Mouse (Mus musculus) lung, postnatal 0 days (tissue): Measurements from ENCODE around the gene Sirt2. TPM values are rescaled to one million over a fixed set of nuclear protein-coding genes. Genes with fewer than 3 reads are reported as not detected.
A peak's percentile ranks its signal among the peaks of the same experiment; 100 is the strongest.

Experiments used
- ATAC-seq: fragments of 200-750 bp; cut with Nextera tagmentation; 2 replicates; pipeline ENCODE4 v1.8.0; 2017; ENCODE audit warnings: moderate library complexity
- DNase-seq: peaks from one replicate; pipeline ENCODE4 v3.0.0-alpha.2; 2016; ENCODE audit warnings: low spot score
- H3K27ac ChIP-seq: fragments of 300-500 bp; sonication (generic); 2 replicates; pipeline ENCODE4 v1.5.1; 2014; ENCODE audit warnings: antibody characterized with exemption, mild to moderate bottlenecking, low read length, mixed read lengths
- H3K27me3 ChIP-seq: fragments of 300-500 bp; sonication (generic); replicated peaks from 2 replicates; pipeline ENCODE4 v1.6.1; 2014; ENCODE audit warnings: low read length, mixed read lengths; ENCODE audit not compliant: insufficient read depth
- H3K36me3 ChIP-seq: fragments of 300-500 bp; sonication (generic); 2 replicates; pipeline ENCODE4 v1.6.1; 2014; ENCODE audit warnings: low read length, mixed read lengths; ENCODE audit not compliant: insufficient read depth
- H3K4me1 ChIP-seq: fragments of 300-500 bp; sonication (generic); 2 replicates; pipeline ENCODE4 v1.6.1; 2014; ENCODE audit warnings: antibody characterized with exemption, low read depth, low read length, mixed read lengths; ENCODE audit not compliant: insufficient read depth
- H3K4me2 ChIP-seq: fragments of 300-500 bp; sonication (generic); replicated peaks from 2 replicates; pipeline ENCODE4 v1.6.1; 2014; ENCODE audit warnings: low read depth, mild to moderate bottlenecking, low read length, moderate library complexity, mixed read lengths
- H3K4me3 ChIP-seq: fragments of 300-500 bp; sonication (generic); 2 replicates; pipeline ENCODE4 v1.5.1; 2014; ENCODE audit warnings: low read depth, low read length
- H3K9ac ChIP-seq: fragments of 300-500 bp; sonication (generic); replicated peaks from 2 replicates; pipeline ENCODE4 v1.6.1; 2014; ENCODE audit warnings: low read depth, mild to moderate bottlenecking
- H3K9me3 ChIP-seq: fragments of 300-500 bp; sonication (generic); 2 replicates; pipeline ENCODE4 v1.6.1; 2016; ENCODE audit warnings: low read length, mixed read lengths
- CTCF ChIP-seq: IDR thresholded peaks from 2 replicates; pipeline ENCODE4 v1.5.1; 2016; ENCODE audit warnings: antibody characterized with exemption, mild to moderate bottlenecking
- EP300 ChIP-seq: IDR thresholded peaks from 2 replicates; pipeline ENCODE4 v1.6.1; 2016; ENCODE audit warnings: antibody characterized with exemption, mild to moderate bottlenecking, control low read depth
- WGBS: fragments of 180-500 bp; shearing (Covaris S2); extraction: QIAGEN DNeasy Blood & Tissue Kit; methylation state at CpG from one replicate; pipeline ENCODE4 v1.1.7; 2014; 5-methylcytosine and 5-hydroxymethylcytosine counted together
- polyA plus RNA-seq: library from polyadenylated mRNA; unstranded; fragments of >200 nt; fragmentation: Nextera tagmentation; extraction: Ambion mirVana; gene quantifications from 2 replicates; pipeline ENCODE4 v1.2.1, GENCODE M21; 2015

Sirt2 gene
- polyA plus RNA-seq, 1 experiment from 2014 or later, result 55.4 TPM

- Histone ChIP-seq H3K36me3 (no peaks in the 10 kb centered on the region; the same call in none of the 2 replicates), H3K9me3 (no peaks in the 10 kb centered on the region), H3K9ac (no peak overlapping the region), H3K27me3 (no peaks in the 10 kb centered on the region), H3K4me1 (no peaks in the 10 kb centered on the region), H3K4me3 (no peak overlapping the region), H3K4me2 (no peak overlapping the region), H3K27ac (no peak overlapping the region)
- DNase-seq, result no peak
- TF ChIP-seq CTCF (no peak), EP300 (no peak)
- ATAC-seq, result no peak
- WGBS, result 72% methylated on average over 7 of the region's 7 CpGs
Observed at GRCm38 (mm10) chr7:28780857-28781256, 14.3 kb downstream of the Sirt2 start.

- H3K9ac ChIP-seq, result no peak overlapping the region
- no peaks in the 10 kb centered on the region; the same call in none of the 2 replicates for H3K36me3 ChIP-seq
- no peak overlapping the region for H3K27ac ChIP-seq
- H3K4me3 ChIP-seq, result no peak overlapping the region
- no peaks in the 10 kb centered on the region for H3K27me3 ChIP-seq
- DNase-seq (no peak), ATAC-seq (no peak)
- H3K4me2 ChIP-seq, result no peak overlapping the region
- no peaks in the 10 kb centered on the region for H3K4me1 ChIP-seq
- 85% methylated on average over 8 of the region's 8 CpGs for WGBS
- TF ChIP-seq CTCF (no peak), EP300 (no peak)
- no peaks in the 10 kb centered on the region for H3K9me3 ChIP-seq
Observed at GRCm38 (mm10) chr7:28781261-28781663, 14.7 kb downstream of the Sirt2 start.

GRCm38 (mm10) chr7:28785161-28785560, 18.6 kb downstream of the Sirt2 start:
- TF ChIP-seq EP300 (no peak), CTCF (no peak)
- no peak for ATAC-seq

GRCm38 (mm10) chr7:28787884-28788283, 21.3 kb downstream of the Sirt2 start:
- ATAC-seq, result no peak
- WGBS, result 91% methylated on average over 9 of the region's 9 CpGs

More at GRCm38 (mm10) chr7:28785161-28785560, 18.6 kb downstream of the Sirt2 start:
- Histone ChIP-seq H3K4me1 (no peaks in the 10 kb centered on the region), H3K4me3 (no peak overlapping the region), H3K27me3 (no peaks in the 10 kb centered on the region), H3K36me3 (peaks cover 5% of the 10 kb centered on the region), H3K9ac (no peak overlapping the region), H3K4me2 (no peak overlapping the region), H3K9me3 (no peaks in the 10 kb centered on the region), H3K27ac (no peak overlapping the region)
- 78% methylated on average over 4 of the region's 5 CpGs for WGBS
- no peak for DNase-seq

GRCm38 (mm10) chr7:28788307-28789195, 22.0 kb downstream of the Sirt2 start, which contains the start of gene Rinl:
Gene Rinl (plus strand): TSS chr7:28788969.
- no peak within 1 kb of the TSS for H3K27ac ChIP-seq
- 0 out of 2 replicates have a peak within 1 kb of the TSS, but pooled peaks have one; percentile 3 for H3K4me2 ChIP-seq
- H3K9ac ChIP-seq, result no peak within 1 kb of the TSS
- H3K9me3 ChIP-seq, result no peaks in the 10 kb centered on the region
- peaks cover 5% of the 10 kb centered on the region for H3K36me3 ChIP-seq
- H3K27me3 ChIP-seq, result no peaks in the 10 kb centered on the region
- 60% methylated on average over 5 of the region's 5 CpGs for WGBS
- no peak within 1 kb of the TSS for H3K4me3 ChIP-seq
- H3K4me1 ChIP-seq, result no peaks in the 10 kb centered on the region
- DNase-seq, result no peak
- TF ChIP-seq CTCF (no peak), EP300 (no peak)
- ATAC-seq, result no peak

More at GRCm38 (mm10) chr7:28787884-28788283, 21.3 kb downstream of the Sirt2 start:
- no peaks in the 10 kb centered on the region for H3K27me3 ChIP-seq
- no peak for DNase-seq
- no peak overlapping the region for H3K4me2 ChIP-seq
- H3K9ac ChIP-seq, result no peak overlapping the region
- H3K9me3 ChIP-seq, result no peaks in the 10 kb centered on the region
- no peak overlapping the region for H3K27ac ChIP-seq
- H3K4me1 ChIP-seq, result no peaks in the 10 kb centered on the region
- no peak overlapping the region for H3K4me3 ChIP-seq
- peaks cover 5% of the 10 kb centered on the region for H3K36me3 ChIP-seq
- TF ChIP-seq EP300 (no peak), CTCF (no peak)

- Histone ChIP-seq H3K9me3 (no peaks in the 10 kb centered on the region), H3K4me1 (no peaks in the 10 kb centered on the region), H3K4me2 (0 out of 2 replicates have a peak overlapping the region, but pooled peaks have one; percentile 3), H3K27me3 (no peaks in the 10 kb centered on the region), H3K9ac (no peak overlapping the region), H3K4me3 (no peak overlapping the region), H3K36me3 (peaks cover 5% of the 10 kb centered on the region), H3K27ac (no peak overlapping the region)
- DNase-seq (no peak), ATAC-seq (no peak)
- 72% methylated on average over 3 of the region's 3 CpGs for WGBS
- no peak for TF ChIP-seq CTCF
- TF ChIP-seq EP300, result no peak
Observed at GRCm38 (mm10) chr7:28789235-28789634, 22.7 kb downstream of the Sirt2 start.
